Mouse (Mus musculus) embryonic fibroblast, embryonic 13.5 days (primary cell): ENCODE measurements around the gene Idnk.

Source experiments
- CTCF ChIP-seq: IDR thresholded peaks from 2 replicates; pipeline ENCODE4 v1.5.1; 2011; ENCODE audit warnings: mild to moderate bottlenecking, control low read depth, low read length, moderate library complexity, borderline replicate concordance; ENCODE audit not compliant: insufficient read depth
- POLR2A ChIP-seq: IDR thresholded peaks from 2 replicates; pipeline ENCODE4 v1.6.1; 2011; ENCODE audit warnings: low read depth, mild to moderate bottlenecking, control low read depth, low read length, moderate library complexity

DNA sequence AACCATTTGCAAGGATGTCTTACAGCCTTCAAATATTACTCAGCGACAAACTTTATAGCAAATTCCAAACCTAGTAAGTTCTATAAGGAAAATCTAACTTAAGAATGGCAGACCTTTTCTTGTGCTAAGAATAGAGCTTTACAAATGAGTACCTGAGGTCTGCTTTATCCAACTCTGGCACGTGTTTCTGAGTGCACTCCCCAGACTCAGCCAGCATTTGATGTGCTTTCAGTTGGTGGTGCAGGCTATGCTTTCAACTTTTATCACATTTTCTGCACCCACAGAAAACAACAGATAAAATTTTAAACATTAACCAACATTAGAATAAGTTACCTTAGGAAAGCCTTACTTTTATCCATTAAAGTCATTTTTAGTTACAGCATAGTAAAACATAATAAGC lies 55.1 kb downstream of the Idnk start:
- no peak for TF ChIP-seq POLR2A
- no peak for TF ChIP-seq CTCF
